Mouse (Mus musculus): ENCODE data around the gene Fxyd6. TPM values are rescaled to one million over a fixed set of nuclear protein-coding genes. Genes with fewer than 3 reads are reported as not detected.

Gene Fxyd6
- polyA plus RNA-seq, 1 experiment from 2014 or later, result 84.9 TPM

DNA sequence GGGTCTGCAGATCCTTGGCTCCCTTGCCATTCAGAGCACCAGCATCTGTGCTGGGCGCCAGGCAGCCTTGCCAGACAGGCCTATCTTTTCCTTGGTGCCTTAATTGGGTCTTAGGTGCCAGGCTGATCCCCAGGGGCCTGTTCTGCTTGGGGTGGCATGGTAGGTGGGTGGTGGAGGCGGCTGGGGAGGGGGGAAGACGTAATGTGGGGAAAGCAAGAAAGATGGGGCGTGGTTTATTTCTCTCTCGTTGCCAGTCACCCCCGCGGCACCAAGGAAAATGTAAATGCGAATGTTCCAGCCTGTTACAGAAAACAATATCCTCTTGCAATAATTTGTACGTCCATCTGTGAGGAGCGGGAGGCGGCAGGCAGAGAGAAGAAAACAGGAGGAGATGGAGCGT, 62.7 kb downstream of the Fxyd6 start:
- Histone ChIP-seq H3K4me2 (ENCODE audit: low read depth, severe bottlenecking) (no peak overlapping the region), H3K27me3 (ENCODE audit: control insufficient read depth, insufficient read depth, low read length) (peaks cover 39% of the 10 kb centered on the region), H3K27ac (replicated peaks; ENCODE audit: low read depth, low read length) (no peak overlapping the region)

DNA sequence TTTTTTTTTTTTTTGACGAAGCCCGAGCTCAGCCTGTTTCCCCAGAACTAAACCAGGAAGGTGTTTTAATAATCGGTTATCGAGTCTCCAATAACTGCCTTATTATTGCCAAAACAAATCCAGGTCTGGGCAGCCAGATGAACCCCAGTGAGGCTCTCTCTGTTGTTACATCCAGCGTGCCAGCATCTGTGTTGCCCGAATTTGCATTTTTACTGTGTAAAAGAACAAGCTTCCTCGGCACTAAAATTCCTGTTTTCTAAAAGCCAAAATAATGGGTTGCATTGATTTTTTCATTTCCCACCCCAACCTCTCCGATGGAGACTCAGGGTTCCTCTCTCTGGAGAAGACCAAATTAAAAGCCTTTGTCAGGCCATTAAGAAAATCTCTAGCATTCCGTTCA, 63.1 kb downstream of the Fxyd6 start:
- WGBS, result 77% methylated on average over 9 of the region's 9 CpGs
- no peak overlapping the region for H3K4me2 ChIP-seq (ENCODE audit: low read depth, severe bottlenecking)
- peaks cover 3% of the 10 kb centered on the region; the same call in 1 of the 2 replicates for H3K9me3 ChIP-seq (ENCODE audit: control insufficient read depth, low read length)
- H3K4me3 ChIP-seq (ENCODE audit: low read depth, low read length), result no peak overlapping the region
- H3K36me3 ChIP-seq (ENCODE audit: control insufficient read depth, insufficient read depth, low read length), result no peaks in the 10 kb centered on the region
- H3K27ac ChIP-seq (replicated peaks; ENCODE audit: low read depth, low read length), result no peak overlapping the region
- DNase-seq (ENCODE audit: low spot score), result no peak
- H3K9ac ChIP-seq (ENCODE audit: low read length), result no peak overlapping the region
- no peak for ATAC-seq (ENCODE audit: insufficient number of reproducible peaks, low FRiP score, low TSS enrichment, low read depth)
- peaks cover 6% of the 10 kb centered on the region; the same call in 1 of the 2 replicates for H3K4me1 ChIP-seq (ENCODE audit: control insufficient read depth, insufficient read depth, low read length)
- peaks cover 39% of the 10 kb centered on the region for H3K27me3 ChIP-seq (ENCODE audit: control insufficient read depth, insufficient read depth, low read length)

More for the DNA sequence above, 62.7 kb downstream of the Fxyd6 start:
- ATAC-seq (ENCODE audit: insufficient number of reproducible peaks, low FRiP score, low TSS enrichment, low read depth) (no peak), DNase-seq (ENCODE audit: low spot score) (no peak)
- no peak overlapping the region for H3K4me3 ChIP-seq (ENCODE audit: low read depth, low read length)
- H3K36me3 ChIP-seq (ENCODE audit: control insufficient read depth, insufficient read depth, low read length), result no peaks in the 10 kb centered on the region
- H3K9me3 ChIP-seq (ENCODE audit: control insufficient read depth, low read length), result peaks cover 3% of the 10 kb centered on the region; the same call in 1 of the 2 replicates
- no peak overlapping the region for H3K9ac ChIP-seq (ENCODE audit: low read length)
- H3K4me1 ChIP-seq (ENCODE audit: control insufficient read depth, insufficient read depth, low read length), result peaks cover 6% of the 10 kb centered on the region; the same call in 1 of the 2 replicates
- 72% methylated on average over 12 of the region's 12 CpGs for WGBS

DNA sequence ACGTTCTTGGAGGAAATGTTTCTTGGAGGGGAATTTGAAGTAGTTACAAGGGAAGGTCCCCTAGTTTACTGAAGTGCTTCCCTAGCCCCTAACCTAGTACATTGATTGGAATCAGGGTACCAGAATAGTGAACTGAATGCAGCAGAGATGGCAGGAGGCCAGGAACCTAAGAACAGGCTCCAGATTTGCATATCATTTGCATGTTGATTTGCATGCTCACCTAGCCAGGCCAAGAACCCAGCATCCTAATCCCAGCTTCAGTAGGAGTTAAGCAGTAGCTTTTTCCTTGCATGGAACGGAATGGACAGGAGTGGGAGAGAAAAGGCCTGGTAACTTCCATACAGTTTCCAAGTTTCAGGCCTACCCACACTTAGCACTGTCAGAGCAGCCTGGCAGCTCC, 64.2 kb downstream of the Fxyd6 start:
- Histone ChIP-seq H3K9ac (ENCODE audit: low read length) (no peak overlapping the region), H3K36me3 (ENCODE audit: control insufficient read depth, insufficient read depth, low read length) (no peaks in the 10 kb centered on the region), H3K4me3 (ENCODE audit: low read depth, low read length) (no peak overlapping the region), H3K27me3 (ENCODE audit: control insufficient read depth, insufficient read depth, low read length) (peaks cover 35% of the 10 kb centered on the region), H3K27ac (replicated peaks; ENCODE audit: low read depth, low read length) (no peak overlapping the region), H3K4me1 (ENCODE audit: control insufficient read depth, insufficient read depth, low read length) (peaks cover 6% of the 10 kb centered on the region; the same call in 1 of the 2 replicates), H3K4me2 (ENCODE audit: low read depth, severe bottlenecking) (no peak overlapping the region), H3K9me3 (ENCODE audit: control insufficient read depth, low read length) (peaks cover 2% of the 10 kb centered on the region; the same call in 1 of the 2 replicates)
- WGBS, result 81% methylated on average over 2 of the region's 2 CpGs
- DNase-seq (ENCODE audit: low spot score) (no peak), ATAC-seq (ENCODE audit: insufficient number of reproducible peaks, low FRiP score, low TSS enrichment, low read depth) (no peak)

DNA sequence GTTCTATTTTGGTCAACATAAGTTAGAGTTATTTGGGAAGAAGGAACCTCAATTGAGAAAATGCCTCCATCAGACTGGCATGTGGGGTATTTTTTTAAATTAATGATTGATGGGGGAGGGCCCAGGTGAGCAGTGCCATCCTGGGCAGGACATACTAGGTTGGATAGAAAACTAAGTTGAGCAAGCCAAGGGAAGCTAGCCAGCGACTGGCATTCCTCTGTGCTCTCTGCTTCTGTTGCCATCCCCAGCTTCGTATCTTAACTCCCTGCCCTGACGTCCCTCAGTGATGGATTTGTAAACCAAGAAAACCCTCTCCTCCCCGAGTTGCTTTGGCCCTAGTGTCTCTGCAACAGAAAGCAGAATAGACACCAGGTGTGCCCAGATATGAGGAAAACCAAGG, 69.0 kb downstream of the Fxyd6 start:
- 72% methylated on average over 4 of the region's 4 CpGs for WGBS
- H3K27me3 ChIP-seq (ENCODE audit: control insufficient read depth, insufficient read depth, low read length), result no peaks in the 10 kb centered on the region

DNA sequence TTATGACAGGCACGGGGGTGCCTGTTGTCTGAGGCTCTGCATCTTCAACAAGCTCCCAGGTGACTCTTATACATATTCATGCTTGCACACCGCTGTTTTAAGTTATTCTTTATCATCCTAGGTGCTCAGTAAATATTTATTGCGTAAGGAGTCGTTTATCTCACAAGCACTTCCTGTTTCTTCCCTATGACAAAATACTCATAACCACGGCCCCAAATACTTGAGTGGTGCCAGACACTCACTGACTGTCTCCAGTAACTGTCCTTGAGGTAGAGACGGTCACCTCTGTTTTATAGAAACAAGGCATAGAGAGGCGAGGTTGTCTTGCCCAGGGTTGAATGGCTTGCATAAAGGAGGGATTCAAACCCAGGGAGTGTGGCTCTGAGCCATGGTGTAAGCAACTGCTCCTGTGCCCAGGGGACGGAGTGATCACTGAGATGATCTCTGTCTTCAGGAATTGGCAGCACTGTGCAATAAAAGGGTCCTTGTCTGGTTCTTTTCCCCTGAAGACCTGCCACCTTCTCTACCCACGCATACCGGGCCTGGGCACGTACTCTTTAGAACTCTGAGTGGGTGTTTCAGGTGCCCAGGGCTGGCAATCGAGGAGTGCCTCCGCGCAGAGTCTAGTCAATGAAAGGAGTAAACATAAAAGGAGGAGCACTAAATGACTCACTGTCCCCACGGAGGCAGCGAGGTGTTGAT, 70.2 kb downstream of the Fxyd6 start:
- Histone ChIP-seq H3K4me1 (ENCODE audit: control insufficient read depth, insufficient read depth, low read length) (peaks cover 3% of the 10 kb centered on the region; the same call in 1 of the 2 replicates), H3K9me3 (ENCODE audit: control insufficient read depth, low read length) (no peaks in the 10 kb centered on the region), H3K27ac (replicated peaks; ENCODE audit: low read depth, low read length) (no peak overlapping the region), H3K9ac (ENCODE audit: low read length) (no peak overlapping the region), H3K27me3 (ENCODE audit: control insufficient read depth, insufficient read depth, low read length) (no peaks in the 10 kb centered on the region), H3K4me2 (ENCODE audit: low read depth, severe bottlenecking) (no peak overlapping the region), H3K36me3 (ENCODE audit: control insufficient read depth, insufficient read depth, low read length) (no peaks in the 10 kb centered on the region), H3K4me3 (ENCODE audit: low read depth, low read length) (no peak overlapping the region)
- DNase-seq (ENCODE audit: low spot score) (no peak), ATAC-seq (ENCODE audit: insufficient number of reproducible peaks, low FRiP score, low TSS enrichment, low read depth) (no peak)
- WGBS, result 80% methylated on average over 16 of the region's 16 CpGs

More for the DNA sequence above, 69.0 kb downstream of the Fxyd6 start:
- H3K36me3 ChIP-seq (ENCODE audit: control insufficient read depth, insufficient read depth, low read length), result no peaks in the 10 kb centered on the region
- H3K9ac ChIP-seq (ENCODE audit: low read length), result no peak overlapping the region
- no peak overlapping the region for H3K27ac ChIP-seq (replicated peaks; ENCODE audit: low read depth, low read length)
- ATAC-seq (ENCODE audit: insufficient number of reproducible peaks, low FRiP score, low TSS enrichment, low read depth) (no peak), DNase-seq (ENCODE audit: low spot score) (no peak)
- H3K4me1 ChIP-seq (ENCODE audit: control insufficient read depth, insufficient read depth, low read length), result no peaks in the 10 kb centered on the region
- H3K9me3 ChIP-seq (ENCODE audit: control insufficient read depth, low read length), result no peaks in the 10 kb centered on the region
- H3K4me2 ChIP-seq (ENCODE audit: low read depth, severe bottlenecking), result no peak overlapping the region
- H3K4me3 ChIP-seq (ENCODE audit: low read depth, low read length), result no peak overlapping the region

DNA sequence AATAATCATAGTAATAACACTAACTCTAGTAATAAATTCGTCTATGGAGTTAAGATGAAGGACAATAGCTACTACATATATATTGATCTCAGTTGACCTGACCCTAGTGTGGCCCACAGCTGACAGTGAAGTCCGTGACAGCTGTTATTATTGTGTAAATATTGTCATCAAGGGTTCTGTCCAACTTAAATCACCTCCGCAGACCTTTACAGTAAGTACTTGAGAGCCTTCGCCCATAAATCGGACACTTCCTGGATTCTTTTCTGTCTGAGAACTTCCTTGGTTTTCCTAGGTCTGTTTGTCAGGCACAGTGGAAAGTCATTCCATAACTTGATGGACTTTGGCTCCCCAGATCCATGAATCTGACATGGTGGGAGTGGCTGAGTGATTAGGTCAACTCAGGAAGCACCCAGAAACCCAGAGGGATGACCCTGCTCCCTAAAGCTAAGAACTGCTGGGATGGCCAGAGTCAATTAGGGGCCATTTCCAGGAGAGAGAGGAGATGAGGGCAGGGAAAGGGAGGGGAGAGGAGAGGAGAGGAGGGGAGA, 74.3 kb downstream of the Fxyd6 start:
- no peak for ATAC-seq (ENCODE audit: insufficient number of reproducible peaks, low FRiP score, low TSS enrichment, low read depth)
- H3K27ac ChIP-seq (replicated peaks; ENCODE audit: low read depth, low read length), result no peak overlapping the region
- no peaks in the 10 kb centered on the region for H3K9me3 ChIP-seq (ENCODE audit: control insufficient read depth, low read length)
- no peak overlapping the region for H3K4me2 ChIP-seq (ENCODE audit: low read depth, severe bottlenecking)
- H3K27me3 ChIP-seq (ENCODE audit: control insufficient read depth, insufficient read depth, low read length), result peaks cover 8% of the 10 kb centered on the region; the same call in 1 of the 2 replicates
- no peak overlapping the region for H3K9ac ChIP-seq (ENCODE audit: low read length)
- DNase-seq (ENCODE audit: low spot score), result no peak
- H3K4me1 ChIP-seq (ENCODE audit: control insufficient read depth, insufficient read depth, low read length), result peaks cover 8% of the 10 kb centered on the region
- no peak overlapping the region for H3K4me3 ChIP-seq (ENCODE audit: low read depth, low read length)
- WGBS, result 85% methylated on average over 5 of the region's 5 CpGs
- no peaks in the 10 kb centered on the region for H3K36me3 ChIP-seq (ENCODE audit: control insufficient read depth, insufficient read depth, low read length)

Other genes with a start within 250 kb of the Fxyd6 start
- gene Scn4b, start 231.8 kb upstream of the Fxyd6 start, polyA plus RNA-seq (2014; fragmentation: Nextera tagmentation; extraction: Ambion mirVana), result 0.24 and 0.35 TPM in 2 replicates
- not detected in 2 replicates for gene BC049352, start 188.2 kb upstream of the Fxyd6 start, polyA plus RNA-seq (2014; fragmentation: Nextera tagmentation; extraction: Ambion mirVana)
- 0.16 and 0.18 TPM in 2 replicates for gene Tmprss4, start 166.1 kb upstream of the Fxyd6 start, polyA plus RNA-seq (2014; fragmentation: Nextera tagmentation; extraction: Ambion mirVana)
- 0.53 and 0.57 TPM in 2 replicates for gene Il10ra, start 101.0 kb upstream of the Fxyd6 start, polyA plus RNA-seq (2014; fragmentation: Nextera tagmentation; extraction: Ambion mirVana)
- gene Tmprss13, start 51.1 kb upstream of the Fxyd6 start, polyA plus RNA-seq (2014; fragmentation: Nextera tagmentation; extraction: Ambion mirVana), result 0.63 and 0.77 TPM in 2 replicates
- 0.56 and 0.91 TPM in 2 replicates for gene Fxyd2, start 29.5 kb downstream of the Fxyd6 start, polyA plus RNA-seq (2014; fragmentation: Nextera tagmentation; extraction: Ambion mirVana)
- gene Dscaml1, start 56.4 kb downstream of the Fxyd6 start, polyA plus RNA-seq (2014; fragmentation: Nextera tagmentation; extraction: Ambion mirVana), result 0.11 and 0.44 TPM in 2 replicates